Mouse (Mus musculus) forebrain, embryonic 14.5 days (tissue): ENCODE data around the gene Zc3h4. TPM values are rescaled to one million over a fixed set of nuclear protein-coding genes. Genes with fewer than 3 reads are reported as not detected.

Source experiments
- ATAC-seq: fragments of 200-750 bp; cut with Nextera tagmentation; 2 replicates; pipeline ENCODE4 v1.8.0; 2017; ENCODE audit warnings: mild to moderate bottlenecking, moderate library complexity
- DNase-seq: peaks from one replicate; pipeline ENCODE4 v3.0.0-alpha.2; 2015; ENCODE audit warnings: low spot score
- H3K27ac ChIP-seq: fragments of 300-500 bp; sonication (generic); 2 replicates; pipeline ENCODE4 v1.5.1; 2014; ENCODE audit warnings: low read depth, mild to moderate bottlenecking, control low read depth, low read length, moderate library complexity
- H3K27me3 ChIP-seq: fragments of 300-500 bp; sonication (generic); replicated peaks from 2 replicates; pipeline ENCODE4 v1.6.1; 2014; ENCODE audit warnings: low read length, control low read depth, mixed read lengths; ENCODE audit not compliant: control insufficient read depth, insufficient read depth
- H3K36me3 ChIP-seq: fragments of 300-500 bp; sonication (generic); 2 replicates; pipeline ENCODE4 v1.6.1; 2014; ENCODE audit warnings: low read length, control low read depth; ENCODE audit not compliant: control insufficient read depth, insufficient read depth
- H3K4me1 ChIP-seq: fragments of 300-500 bp; sonication (generic); 2 replicates; pipeline ENCODE4 v1.6.1; 2014; ENCODE audit warnings: antibody characterized with exemption, low read length, control low read depth; ENCODE audit not compliant: control insufficient read depth, insufficient read depth
- H3K4me2 ChIP-seq: fragments of 300-500 bp; sonication (generic); 2 replicates; pipeline ENCODE4 v1.6.1; 2014; ENCODE audit warnings: mild to moderate bottlenecking, control low read depth, low read length
- H3K4me3 ChIP-seq: fragments of 300-500 bp; sonication (generic); 2 replicates; pipeline ENCODE4 v1.5.1; 2014; ENCODE audit warnings: low read depth, low read length, control low read depth
- H3K9ac ChIP-seq: fragments of 300-500 bp; sonication (generic); 2 replicates; pipeline ENCODE4 v1.6.1; 2014; ENCODE audit warnings: mild to moderate bottlenecking, low read length, control low read depth, moderate library complexity
- H3K9me3 ChIP-seq: fragments of 300-500 bp; sonication (generic); replicated peaks from 2 replicates; pipeline ENCODE4 v1.6.1; 2016; ENCODE audit warnings: low read length, control low read depth, mixed read lengths; ENCODE audit not compliant: control insufficient read depth
- WGBS: fragments of 180-500 bp; shearing (Covaris S2); extraction: QIAGEN DNeasy Blood & Tissue Kit; methylation state at CpG from one replicate; pipeline ENCODE4 v1.1.7; 2014; 5-methylcytosine and 5-hydroxymethylcytosine counted together
- polyA plus RNA-seq: library from polyadenylated mRNA; unstranded; fragments of >200 nt; fragmentation: Nextera tagmentation; extraction: Ambion mirVana; gene quantifications from 2 replicates; pipeline ENCODE4 v1.2.1, GENCODE M21; 2014

Gene Zc3h4
- polyA plus RNA-seq, 1 experiment from 2014 or later, result 14.3 TPM

GRCm38 (mm10) chr7:16451656-16452055, 50.9 kb downstream of the Zc3h4 start:
- DNase-seq (no peak), ATAC-seq (no peak)
- H3K36me3 ChIP-seq, result 0 out of 2 replicates have a peak, but pooled peaks cover 8% of the 10 kb centered on the region
- H3K9ac ChIP-seq, result no peak overlapping the region
- H3K4me3 ChIP-seq, result no peak overlapping the region
- H3K4me1 ChIP-seq, result no peaks in the 10 kb centered on the region
- H3K4me2 ChIP-seq, result no peak overlapping the region
- no peaks in the 10 kb centered on the region for H3K27me3 ChIP-seq
- 82% methylated on average over 6 of the region's 6 CpGs for WGBS
- no peaks in the 10 kb centered on the region for H3K9me3 ChIP-seq
- H3K27ac ChIP-seq, result no peak overlapping the region

- Histone ChIP-seq H3K9me3 (no peaks in the 10 kb centered on the region), H3K36me3 (0 out of 2 replicates have a peak, but pooled peaks cover 8% of the 10 kb centered on the region), H3K4me3 (peak within 1 kb of the TSS; percentile 73), H3K27ac (peak within 1 kb of the TSS; percentile 48; the same call in 1 of the 2 replicates), H3K4me1 (no peaks in the 10 kb centered on the region), H3K9ac (peak within 1 kb of the TSS; percentile 71), H3K27me3 (no peaks in the 10 kb centered on the region), H3K4me2 (peak within 1 kb of the TSS; percentile 75)
- DNase-seq (peak; percentile 97), ATAC-seq (peak; percentile 99)
- WGBS, result 1% methylated on average over 30 of the region's 30 CpGs
Observed at GRCm38 (mm10) chr7:16452587-16453073, 51.9 kb downstream of the Zc3h4 start, which contains the start of gene Tmem160. Tmem160 (plus strand) TSS chr7:16452779.

- WGBS, result 0% methylated on average over 23 of the region's 23 CpGs
- peak; percentile 77 for ATAC-seq
Observed at GRCm38 (mm10) chr7:16453118-16453711, 52.5 kb downstream of the Zc3h4 start.

GRCm38 (mm10) chr7:16455016-16455415, 54.3 kb downstream of the Zc3h4 start:
- H3K36me3 ChIP-seq, result 0 out of 2 replicates have a peak, but pooled peaks cover 8% of the 10 kb centered on the region
- WGBS, result 95% methylated on average over 14 of the region's 14 CpGs
- H3K4me1 ChIP-seq, result no peaks in the 10 kb centered on the region
- no peaks in the 10 kb centered on the region for H3K27me3 ChIP-seq
- H3K4me3 ChIP-seq, result no peak overlapping the region
- DNase-seq (no peak), ATAC-seq (no peak)
- H3K9me3 ChIP-seq, result no peaks in the 10 kb centered on the region
- H3K27ac ChIP-seq, result no peak overlapping the region
- H3K9ac ChIP-seq, result no peak overlapping the region
- H3K4me2 ChIP-seq, result no peak overlapping the region

More at GRCm38 (mm10) chr7:16453118-16453711, 52.5 kb downstream of the Zc3h4 start:
- Histone ChIP-seq H3K9me3 (no peaks in the 10 kb centered on the region), H3K27ac (peak overlapping the region; percentile 48; the same call in 1 of the 2 replicates), H3K27me3 (no peaks in the 10 kb centered on the region), H3K4me1 (no peaks in the 10 kb centered on the region), H3K4me3 (peak overlapping the region; percentile 73), H3K36me3 (0 out of 2 replicates have a peak, but pooled peaks cover 8% of the 10 kb centered on the region), H3K4me2 (peak overlapping the region; percentile 75), H3K9ac (peak overlapping the region; percentile 71)
- peak; percentile 83 for DNase-seq

GRCm38 (mm10) chr7:16456289-16456688, 55.6 kb downstream of the Zc3h4 start:
- Histone ChIP-seq H3K27ac (no peak overlapping the region), H3K9ac (no peak overlapping the region), H3K27me3 (no peaks in the 10 kb centered on the region), H3K4me3 (no peak overlapping the region), H3K4me2 (no peak overlapping the region), H3K36me3 (0 out of 2 replicates have a peak, but pooled peaks cover 8% of the 10 kb centered on the region), H3K9me3 (no peaks in the 10 kb centered on the region), H3K4me1 (no peaks in the 10 kb centered on the region)
- 89% methylated on average over 5 of the region's 5 CpGs for WGBS
- DNase-seq (no peak), ATAC-seq (no peak)

GRCm38 (mm10) chr7:16460566-16460965, 59.9 kb downstream of the Zc3h4 start:
- H3K9ac ChIP-seq, result no peak overlapping the region
- WGBS, result 68% methylated on average over 13 of the region's 13 CpGs
- ATAC-seq, result no peak
- no peak overlapping the region for H3K27ac ChIP-seq
- no peaks in the 10 kb centered on the region for H3K4me1 ChIP-seq
- 0 out of 2 replicates have a peak, but pooled peaks cover 6% of the 10 kb centered on the region for H3K36me3 ChIP-seq
- no peak overlapping the region for H3K4me2 ChIP-seq
- no peak overlapping the region for H3K4me3 ChIP-seq
- DNase-seq, result no peak
- H3K9me3 ChIP-seq, result no peaks in the 10 kb centered on the region
- no peaks in the 10 kb centered on the region for H3K27me3 ChIP-seq

- ATAC-seq (no peak), DNase-seq (no peak)
- Histone ChIP-seq H3K36me3 (0 out of 2 replicates have a peak, but pooled peaks cover under 1% of the 10 kb centered on the region), H3K27me3 (no peaks in the 10 kb centered on the region), H3K4me2 (no peak overlapping the region), H3K4me1 (no peaks in the 10 kb centered on the region), H3K27ac (no peak overlapping the region), H3K9ac (no peak overlapping the region), H3K4me3 (no peak overlapping the region), H3K9me3 (no peaks in the 10 kb centered on the region)
- 63% methylated on average over 6 of the region's 6 CpGs for WGBS
Observed at GRCm38 (mm10) chr7:16461151-16461550, 60.4 kb downstream of the Zc3h4 start.

- WGBS, result 82% methylated on average over 6 of the region's 6 CpGs
- no peaks in the 10 kb centered on the region for H3K9me3 ChIP-seq
- no peak overlapping the region for H3K27ac ChIP-seq
- no peak for ATAC-seq
- H3K36me3 ChIP-seq, result no peaks in the 10 kb centered on the region
- no peak overlapping the region for H3K9ac ChIP-seq
- H3K4me1 ChIP-seq, result no peaks in the 10 kb centered on the region
- DNase-seq, result no peak
- no peak overlapping the region for H3K4me3 ChIP-seq
- H3K4me2 ChIP-seq, result no peak overlapping the region
- H3K27me3 ChIP-seq, result no peaks in the 10 kb centered on the region
Observed at GRCm38 (mm10) chr7:16461705-16462104, 61.0 kb downstream of the Zc3h4 start.

- ATAC-seq (peak; percentile 70), DNase-seq (peak; percentile 85)
- WGBS, result 2% methylated on average over 14 of the region's 14 CpGs
- H3K27ac ChIP-seq, result no peak overlapping the region
- H3K9me3 ChIP-seq, result no peaks in the 10 kb centered on the region
- H3K27me3 ChIP-seq, result no peaks in the 10 kb centered on the region
- no peaks in the 10 kb centered on the region for H3K36me3 ChIP-seq
- H3K4me1 ChIP-seq, result no peaks in the 10 kb centered on the region
- H3K4me3 ChIP-seq, result no peak overlapping the region
- H3K9ac ChIP-seq, result no peak overlapping the region
- H3K4me2 ChIP-seq, result no peak overlapping the region
Observed at GRCm38 (mm10) chr7:16463214-16463613, 62.5 kb downstream of the Zc3h4 start.
